Mouse (Mus musculus) liver, adult (tissue): ENCODE measurements at regions not wholly inside any gene's neighbourhood (a gene's known extent, or its start where the extent isn't known, plus 50 kb on each side); places are given as distances from the start of the nearest gene placed in this dataset.

Source experiments
- GATA4 ChIP-seq: IDR thresholded peaks from 2 replicates; pipeline ENCODE4 v1.6.1; 2014; ENCODE audit warnings: mild to moderate bottlenecking, low read length; ENCODE audit not compliant: insufficient replicate concordance

DNA sequence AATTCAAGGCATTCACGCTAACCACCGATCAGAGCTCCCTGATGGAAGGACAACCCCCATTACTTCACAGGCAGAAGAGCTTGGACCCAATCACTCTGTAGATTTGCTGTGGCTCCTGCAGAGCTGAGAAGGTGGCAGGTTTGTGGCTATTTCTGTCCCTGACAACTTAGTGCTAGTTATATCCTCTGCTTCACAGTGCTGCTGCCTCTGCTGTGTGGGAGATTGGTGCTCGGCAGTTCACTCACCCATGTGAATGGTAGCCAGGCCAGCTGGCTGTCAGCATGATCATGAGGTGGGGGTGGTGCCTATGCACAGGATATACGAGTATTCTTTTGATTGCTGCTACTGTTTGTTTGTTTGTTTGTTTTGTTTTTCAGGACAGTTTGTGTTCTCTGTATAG is 113.9 kb downstream of the Gm10131 start:
- no peak for TF ChIP-seq GATA4

DNA sequence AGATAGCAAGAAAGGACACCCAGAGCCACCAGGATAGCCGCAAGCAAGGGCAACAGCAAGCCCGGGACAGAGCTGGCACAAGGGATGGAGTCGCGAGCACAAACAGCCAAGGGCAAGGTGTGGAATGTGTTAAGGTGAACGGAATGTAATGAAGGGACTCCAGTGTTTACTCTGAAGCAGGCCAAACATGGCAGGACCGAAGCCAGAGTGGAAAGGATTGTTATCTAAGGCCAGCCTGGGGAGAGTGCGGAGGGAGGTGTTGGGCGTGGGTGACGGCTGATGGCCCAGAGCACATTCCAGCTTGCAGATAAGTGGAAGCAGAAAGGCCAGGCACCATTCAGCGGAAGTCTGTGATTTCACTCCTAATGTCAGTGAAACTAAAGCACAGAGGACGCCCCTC is 118.6 kb downstream of the Gm10131 start:
- TF ChIP-seq GATA4 = peak; percentile 94

DNA sequence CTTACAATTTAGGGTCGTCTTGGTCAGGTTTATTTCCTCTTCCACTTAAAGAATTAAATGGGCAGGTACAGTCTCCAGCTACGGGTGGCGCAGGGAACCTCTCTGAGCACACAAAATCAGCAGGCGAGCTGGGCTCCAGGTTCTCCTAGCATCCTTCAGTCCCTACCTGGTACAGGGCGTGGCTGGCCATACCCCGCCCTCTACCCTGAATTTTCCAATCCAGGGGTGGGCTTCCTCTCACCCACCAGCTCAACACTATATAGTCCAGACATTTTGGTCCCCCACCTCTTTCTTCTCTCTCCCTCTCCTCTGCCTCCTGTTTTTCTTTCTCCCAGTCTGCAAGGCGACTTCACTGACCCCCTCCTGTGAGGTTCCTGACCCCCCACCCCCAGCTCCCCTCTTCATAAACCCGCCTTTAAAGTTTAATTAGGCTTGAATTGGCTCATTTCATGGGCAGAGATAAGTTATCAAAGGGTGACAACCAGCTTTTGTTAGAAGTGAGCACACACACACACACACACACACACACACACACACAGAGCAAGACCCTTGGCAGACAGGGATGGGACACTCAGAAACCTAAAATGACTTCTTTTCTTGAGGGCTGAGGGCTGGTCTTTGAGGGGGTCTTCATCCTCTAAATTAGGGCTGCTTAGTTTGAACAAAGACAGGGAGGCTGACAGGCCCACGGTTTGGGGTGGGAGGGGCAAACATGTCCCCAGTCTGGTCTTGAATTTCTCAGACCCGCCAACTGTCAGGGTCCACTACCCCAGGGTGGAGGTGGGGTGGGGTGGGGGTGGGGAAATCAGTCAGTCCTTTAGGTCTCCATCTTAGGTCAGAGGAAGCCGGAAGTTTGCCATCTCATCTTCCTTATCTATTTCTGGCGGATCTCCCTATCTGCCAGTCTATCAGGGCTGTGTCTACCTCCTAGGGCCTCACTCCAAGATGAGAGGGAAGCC is 119.3 kb downstream of the Gm10131 start:
- no peak for TF ChIP-seq GATA4

DNA sequence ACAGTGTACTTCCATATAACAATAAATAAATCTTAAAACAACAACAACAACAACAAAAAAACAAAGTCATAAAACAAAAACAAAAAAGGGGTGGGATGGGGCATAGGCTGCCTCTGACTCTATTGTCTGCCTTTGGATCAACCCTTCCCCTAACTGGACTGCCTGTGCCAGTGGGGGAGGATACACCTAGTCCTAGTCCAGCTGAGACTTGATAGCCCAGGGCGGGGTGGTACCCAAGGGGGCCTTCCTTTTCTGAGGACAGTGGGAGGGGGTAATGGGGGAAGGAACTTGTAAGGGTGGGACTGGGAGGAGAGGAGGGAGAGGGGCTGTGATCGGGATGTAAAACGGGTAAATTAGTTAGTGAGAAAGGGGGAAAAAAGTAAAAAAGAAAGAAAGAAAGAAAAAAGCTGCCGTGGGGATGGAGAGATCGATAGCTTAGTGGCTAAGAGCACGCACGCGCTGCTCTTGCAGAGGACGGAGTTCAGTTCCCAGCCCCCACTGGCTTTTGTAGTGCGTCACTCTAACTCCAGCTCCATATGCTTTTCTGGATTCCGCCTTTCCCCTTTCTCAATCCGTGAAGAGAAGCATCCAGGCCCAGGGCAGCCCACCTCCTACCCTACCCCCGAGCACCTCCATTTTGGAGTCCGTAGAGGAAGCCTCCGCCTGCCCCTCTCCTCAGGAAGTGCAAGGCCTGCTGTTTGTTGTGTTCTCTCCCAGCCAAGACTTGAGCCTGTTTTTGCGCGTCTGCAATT is 120.2 kb downstream of the Gm10131 start:
- TF ChIP-seq GATA4 = no peak

DNA sequence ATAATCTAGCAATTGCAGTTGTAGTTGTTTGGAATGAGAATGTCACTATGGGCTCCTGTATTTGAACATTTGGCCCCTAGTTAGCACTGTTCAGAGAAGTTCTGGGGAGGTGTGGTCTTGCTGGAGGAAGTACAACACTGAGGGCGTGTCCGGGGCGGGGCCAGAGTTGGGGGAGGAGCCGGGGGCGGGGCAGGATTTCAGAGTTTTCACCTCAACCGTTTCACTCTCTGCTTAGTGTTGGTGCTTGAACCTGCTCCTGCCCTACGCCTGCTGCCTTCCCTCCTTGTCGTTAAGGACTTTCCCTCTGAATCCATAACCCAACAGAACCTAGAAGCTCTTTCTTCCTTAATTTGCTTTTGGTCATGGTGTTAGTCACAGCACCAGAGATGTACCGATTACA is 121.5 kb downstream of the Gm10131 start:
- TF ChIP-seq GATA4 = no peak

DNA sequence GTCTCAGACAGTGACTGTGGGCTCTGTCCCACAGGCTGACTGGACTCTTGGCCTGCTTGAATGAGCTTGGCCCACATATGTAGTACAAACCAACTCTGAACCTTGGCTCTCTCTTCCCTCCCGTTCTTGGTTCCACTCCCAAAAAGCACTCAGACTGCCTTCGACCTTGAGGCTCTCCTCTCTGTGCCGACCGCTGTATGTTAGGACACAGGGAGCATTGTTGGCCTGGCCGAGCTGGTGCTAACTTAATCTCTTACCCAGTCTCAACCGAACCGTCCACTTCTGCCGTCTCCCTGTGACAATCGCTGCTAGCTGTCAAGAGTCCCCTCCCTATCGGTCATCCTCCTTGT is 123.8 kb downstream of the Gm10131 start:
- no peak for TF ChIP-seq GATA4

DNA sequence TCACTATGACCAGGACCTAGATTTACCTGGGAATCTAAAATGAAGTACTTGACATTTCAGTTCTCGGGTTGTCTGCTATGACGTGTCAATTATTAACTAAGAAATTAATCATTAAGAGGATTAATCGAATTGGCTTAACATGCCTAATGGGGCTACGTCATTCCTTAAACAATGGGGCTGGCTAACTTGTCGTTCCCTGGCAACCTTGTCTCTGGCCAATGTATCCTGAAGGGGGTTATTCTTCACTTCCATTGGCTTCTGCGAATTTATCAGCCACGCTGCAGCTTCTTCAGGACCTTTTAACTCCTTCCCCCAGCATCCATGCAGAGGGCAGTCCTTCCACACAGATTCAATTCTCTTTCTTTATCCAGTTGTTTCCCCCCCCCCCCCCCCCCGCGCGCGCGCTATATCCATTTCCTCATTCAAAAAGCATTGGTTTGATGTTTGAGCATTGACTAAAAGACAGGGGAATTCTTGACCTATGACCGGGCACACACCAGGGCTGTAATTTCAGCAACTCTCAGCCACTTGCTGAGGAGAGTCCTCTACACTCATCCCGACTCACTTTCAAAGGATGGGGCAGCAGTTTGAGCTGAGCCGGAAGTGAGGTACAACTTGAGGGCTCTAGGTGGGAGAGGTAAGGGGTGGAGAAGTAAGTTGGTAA is 124.3 kb downstream of the Gm10131 start:
- no peak for TF ChIP-seq GATA4

DNA sequence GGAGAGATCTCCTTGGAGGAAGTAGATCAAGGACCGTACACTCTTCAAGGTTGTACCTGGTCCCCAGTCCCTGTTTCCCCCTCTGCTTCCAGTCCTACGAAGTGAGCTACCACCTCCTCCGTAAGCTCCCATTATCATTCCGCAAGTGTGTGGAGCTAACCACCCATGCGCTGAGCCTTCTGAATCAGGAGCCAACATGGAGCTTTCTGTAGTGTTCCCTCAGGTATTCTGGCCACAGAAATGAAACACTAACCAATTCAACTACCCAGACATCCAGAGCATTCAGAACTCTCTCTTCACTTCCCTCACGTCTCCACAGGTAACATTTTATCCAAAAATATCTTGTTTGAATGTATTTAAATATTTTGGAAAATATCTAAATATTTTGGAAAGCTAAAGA is 124.9 kb downstream of the Gm10131 start:
- TF ChIP-seq GATA4 = no peak

DNA sequence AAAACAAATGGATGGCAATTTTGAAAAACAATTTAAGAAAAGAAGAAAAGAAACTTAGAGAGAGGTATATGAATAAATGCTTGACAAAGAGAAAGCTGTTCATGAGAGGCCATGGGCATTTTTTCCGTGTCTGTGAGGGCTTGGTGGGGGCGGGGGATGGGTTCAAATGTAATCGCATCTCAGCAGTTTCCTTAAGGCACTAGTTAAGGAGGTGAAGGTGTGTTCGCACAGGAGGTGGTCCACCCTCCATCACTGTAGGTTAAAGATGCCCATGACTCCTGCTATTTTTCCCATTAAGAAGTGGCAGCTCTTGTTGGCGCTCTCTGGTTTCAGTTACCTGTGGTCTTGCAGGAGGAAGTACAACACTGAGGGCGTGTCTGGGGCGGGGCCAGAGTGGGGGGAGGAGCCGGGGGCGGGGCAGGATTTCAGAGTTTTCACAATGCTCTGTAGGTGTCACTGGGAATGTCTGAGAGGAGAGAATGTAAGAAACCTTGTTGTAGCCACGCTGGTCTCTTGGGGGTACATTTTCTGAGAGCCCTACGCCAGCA is 126.0 kb downstream of the Gm10131 start:
- no peak for TF ChIP-seq GATA4

DNA sequence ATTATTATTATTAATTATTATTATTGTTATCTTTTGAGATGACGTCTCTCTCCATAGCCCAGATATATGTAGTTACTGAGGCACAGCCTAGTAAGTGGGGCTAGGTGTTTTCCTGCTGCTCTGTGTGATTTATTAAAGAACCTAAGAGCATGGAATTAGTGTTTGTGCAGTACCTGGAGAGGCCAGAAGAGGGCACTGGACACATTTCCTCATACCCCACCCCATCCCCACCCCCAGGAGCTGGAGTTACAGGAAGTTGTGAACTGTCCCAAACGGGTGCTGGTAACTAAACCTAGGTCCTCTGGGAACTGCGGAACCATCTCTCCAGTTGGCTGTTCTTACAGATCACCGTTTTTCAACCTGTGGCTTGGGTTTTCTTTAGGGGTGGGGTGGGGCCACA is 129.9 kb downstream of the Gm10131 start:
- no peak for TF ChIP-seq GATA4

DNA sequence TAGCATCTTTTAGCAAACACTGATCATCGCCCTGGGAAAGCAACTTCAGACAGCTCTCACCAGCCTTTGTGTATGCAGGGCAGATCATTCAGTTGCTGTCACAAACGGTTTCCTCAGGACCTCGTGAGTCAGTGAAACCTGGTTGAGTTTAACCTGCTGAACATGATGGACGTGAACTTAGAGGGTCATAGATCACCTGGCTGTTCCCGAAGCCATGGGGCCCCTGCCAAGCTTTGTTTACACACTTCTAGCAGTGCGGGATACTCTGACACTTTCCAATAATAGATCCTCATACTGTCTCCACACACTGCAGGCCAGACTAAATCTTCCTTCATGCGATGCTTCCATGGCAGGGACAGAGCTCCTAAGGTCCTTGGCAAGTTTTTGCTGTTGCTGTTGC is 130.5 kb downstream of the Gm10131 start:
- no peak for TF ChIP-seq GATA4
